Mouse (Mus musculus): ENCODE results near the gene Mzf1. TPM values are rescaled to one million over a fixed set of nuclear protein-coding genes. Genes with fewer than 3 reads are reported as not detected.
A peak's percentile ranks its signal among the peaks of the same experiment; 100 is the strongest.

Mzf1 gene
- total and polyA plus RNA-seq, 3 experiments, result 0.07 to 0.22 TPM; not detected in 1

DNA sequence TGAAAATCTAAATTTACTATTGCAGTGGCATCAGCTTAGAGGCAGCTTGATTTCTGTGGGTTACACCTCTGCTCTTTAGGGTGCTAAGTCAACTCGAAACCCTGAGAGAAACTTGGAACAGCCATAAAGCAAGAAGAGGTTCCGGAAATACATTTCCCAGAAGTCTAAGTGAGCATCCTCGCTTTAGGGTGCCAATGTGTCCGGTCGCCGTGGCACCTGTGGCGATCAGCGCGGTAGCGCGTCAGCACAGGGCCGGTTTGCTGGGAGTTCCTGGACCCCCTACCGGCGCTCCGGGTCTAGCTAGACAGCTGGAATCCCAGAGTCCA, 640 bp downstream of the Mzf1 start:
- Histone ChIP-seq H3K36me3 (replicated peaks) (no peaks in the 10 kb centered on the region), H3K4me3 (ENCODE audit: low read depth, low read length) (peak overlapping the region; percentile 75), H3K9me3 (replicated peaks) (no peaks in the 10 kb centered on the region), H3K4me1 (ENCODE audit: insufficient read depth, low read depth, low read length) (peaks cover 12% of the 10 kb centered on the region), H3K27me3 (ENCODE audit: insufficient read depth, low read length) (peaks cover 21% of the 10 kb centered on the region)
- ATAC-seq (ENCODE audit: extremely low read depth, insufficient number of reproducible peaks, low FRiP score, poor library complexity, severe bottlenecking) (no peak), DNase-seq (ENCODE audit: low spot score) (no peak)
- no peak for TF ChIP-seq TAL1 (conservative IDR thresholded peaks at IDR 0.05; ENCODE audit: low read depth, low read length)
- no peak for TF ChIP-seq CTCF (IDR thresholded peaks at IDR 0.05; ENCODE audit: low read depth, low read length)
- no peak for TF ChIP-seq GATA1 (IDR thresholded peaks at IDR 0.05; ENCODE audit: borderline replicate concordance, low read length)
- TF ChIP-seq GATA2 (IDR thresholded peaks at IDR 0.05; ENCODE audit: borderline replicate concordance, low read depth, low read length), result no peak
- TF ChIP-seq POLR2AphosphoS5 (IDR thresholded peaks at IDR 0.05; ENCODE audit: insufficient replicate concordance, low read depth, low read length), result no peak

GRCm38 (mm10) chr7:13053501-13053900, 1.1 kb downstream of the Mzf1 start:
- peaks cover 12% of the 10 kb centered on the region for H3K4me1 ChIP-seq (ENCODE audit: insufficient read depth, low read depth, low read length)
- TF ChIP-seq TAL1 (conservative IDR thresholded peaks at IDR 0.05; ENCODE audit: low read depth, low read length), result no peak
- TF ChIP-seq POLR2AphosphoS5 (IDR thresholded peaks at IDR 0.05; ENCODE audit: insufficient replicate concordance, low read depth, low read length), result no peak
- TF ChIP-seq GATA2 (IDR thresholded peaks at IDR 0.05; ENCODE audit: borderline replicate concordance, low read depth, low read length), result no peak
- TF ChIP-seq GATA1 (IDR thresholded peaks at IDR 0.05; ENCODE audit: borderline replicate concordance, low read length), result no peak
- no peak for TF ChIP-seq CTCF (IDR thresholded peaks at IDR 0.05; ENCODE audit: low read depth, low read length)
- no peak for DNase-seq (ENCODE audit: low spot score)
- H3K36me3 ChIP-seq (replicated peaks), result no peaks in the 10 kb centered on the region
- no peaks in the 10 kb centered on the region for H3K9me3 ChIP-seq (replicated peaks)
- ATAC-seq (ENCODE audit: extremely low read depth, insufficient number of reproducible peaks, low FRiP score, poor library complexity, severe bottlenecking), result no peak
- H3K27me3 ChIP-seq (ENCODE audit: insufficient read depth, low read length), result peaks cover 25% of the 10 kb centered on the region
- H3K4me3 ChIP-seq (ENCODE audit: low read depth, low read length), result no peak overlapping the region

GRCm38 (mm10) chr7:13053001-13053400, 1.6 kb downstream of the Mzf1 start:
- Histone ChIP-seq H3K4me3 (ENCODE audit: low read depth, low read length) (no peak overlapping the region), H3K9me3 (replicated peaks) (no peaks in the 10 kb centered on the region), H3K4me1 (ENCODE audit: insufficient read depth, low read depth, low read length) (peaks cover 12% of the 10 kb centered on the region), H3K36me3 (replicated peaks) (no peaks in the 10 kb centered on the region), H3K27me3 (ENCODE audit: insufficient read depth, low read length) (peaks cover 25% of the 10 kb centered on the region)
- DNase-seq (ENCODE audit: low spot score), result no peak
- no peak for TF ChIP-seq GATA1 (IDR thresholded peaks at IDR 0.05; ENCODE audit: borderline replicate concordance, low read length)
- TF ChIP-seq CTCF (IDR thresholded peaks at IDR 0.05; ENCODE audit: low read depth, low read length), result no peak
- no peak for TF ChIP-seq POLR2AphosphoS5 (IDR thresholded peaks at IDR 0.05; ENCODE audit: insufficient replicate concordance, low read depth, low read length)
- TF ChIP-seq TAL1 (conservative IDR thresholded peaks at IDR 0.05; ENCODE audit: low read depth, low read length), result no peak
- no peak for TF ChIP-seq GATA2 (IDR thresholded peaks at IDR 0.05; ENCODE audit: borderline replicate concordance, low read depth, low read length)
- no peak for ATAC-seq (ENCODE audit: extremely low read depth, insufficient number of reproducible peaks, low FRiP score, poor library complexity, severe bottlenecking)

- no peak overlapping the region for H3K4me3 ChIP-seq (ENCODE audit: low read depth, low read length)
- TF ChIP-seq GATA2 (IDR thresholded peaks at IDR 0.05; ENCODE audit: borderline replicate concordance, low read depth, low read length) (no peak), TAL1 (conservative IDR thresholded peaks at IDR 0.05; ENCODE audit: low read depth, low read length) (no peak), CTCF (IDR thresholded peaks at IDR 0.05; ENCODE audit: low read depth, low read length) (peak; percentile 20; the same call in 1 of the 2 replicates), GATA1 (IDR thresholded peaks at IDR 0.05; ENCODE audit: borderline replicate concordance, low read length) (no peak), POLR2AphosphoS5 (IDR thresholded peaks at IDR 0.05; ENCODE audit: insufficient replicate concordance, low read depth, low read length) (no peak)
- peak; percentile 68 for DNase-seq (ENCODE audit: low spot score)
- peaks cover 24% of the 10 kb centered on the region for H3K27me3 ChIP-seq (ENCODE audit: insufficient read depth, low read length)
- H3K36me3 ChIP-seq (replicated peaks), result peaks cover 16% of the 10 kb centered on the region
- peak; percentile 86 for ATAC-seq (ENCODE audit: extremely low read depth, insufficient number of reproducible peaks, low FRiP score, poor library complexity, severe bottlenecking)
- peaks cover 7% of the 10 kb centered on the region; the same call in 1 of the 2 replicates for H3K4me1 ChIP-seq (ENCODE audit: insufficient read depth, low read depth, low read length)
- H3K9me3 ChIP-seq (replicated peaks), result peaks cover 18% of the 10 kb centered on the region
Observed at GRCm38 (mm10) chr7:13046084-13046483, 8.5 kb downstream of the Mzf1 start.

DNA sequence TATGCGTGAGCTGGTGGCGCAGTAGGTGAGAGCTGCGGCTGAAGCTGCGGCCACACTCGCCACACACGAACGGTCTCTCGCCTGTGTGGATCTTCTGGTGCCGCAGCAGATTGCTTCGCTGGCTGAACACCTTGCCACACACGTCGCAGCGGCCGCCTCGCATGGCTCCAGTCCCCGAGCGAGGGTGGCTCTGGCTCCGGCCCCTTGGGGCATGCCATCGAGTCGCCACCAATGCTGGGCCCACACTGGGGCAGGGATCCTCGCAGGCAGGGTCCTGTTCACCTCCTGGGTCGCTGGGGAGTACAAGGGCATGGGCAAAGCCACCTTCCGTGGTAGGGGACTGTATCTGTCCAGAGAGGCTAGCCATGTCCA, 10.3 kb downstream of the Mzf1 start:
- peaks cover 24% of the 10 kb centered on the region for H3K36me3 ChIP-seq (replicated peaks)
- DNase-seq (ENCODE audit: low spot score), result no peak
- H3K4me1 ChIP-seq (ENCODE audit: insufficient read depth, low read depth, low read length), result peaks cover 23% of the 10 kb centered on the region
- no peak for TF ChIP-seq TAL1 (conservative IDR thresholded peaks at IDR 0.05; ENCODE audit: low read depth, low read length)
- TF ChIP-seq POLR2AphosphoS5 (IDR thresholded peaks at IDR 0.05; ENCODE audit: insufficient replicate concordance, low read depth, low read length), result no peak
- TF ChIP-seq GATA2 (IDR thresholded peaks at IDR 0.05; ENCODE audit: borderline replicate concordance, low read depth, low read length), result no peak
- no peak for TF ChIP-seq GATA1 (IDR thresholded peaks at IDR 0.05; ENCODE audit: borderline replicate concordance, low read length)
- TF ChIP-seq CTCF (IDR thresholded peaks at IDR 0.05; ENCODE audit: low read depth, low read length), result no peak
- no peak for ATAC-seq (ENCODE audit: extremely low read depth, insufficient number of reproducible peaks, low FRiP score, poor library complexity, severe bottlenecking)
- peak overlapping the region; percentile 21 for H3K4me3 ChIP-seq (ENCODE audit: low read depth, low read length)
- H3K9me3 ChIP-seq (replicated peaks), result peaks cover 18% of the 10 kb centered on the region
- H3K27me3 ChIP-seq (ENCODE audit: insufficient read depth, low read length), result peaks cover 21% of the 10 kb centered on the region

DNA sequence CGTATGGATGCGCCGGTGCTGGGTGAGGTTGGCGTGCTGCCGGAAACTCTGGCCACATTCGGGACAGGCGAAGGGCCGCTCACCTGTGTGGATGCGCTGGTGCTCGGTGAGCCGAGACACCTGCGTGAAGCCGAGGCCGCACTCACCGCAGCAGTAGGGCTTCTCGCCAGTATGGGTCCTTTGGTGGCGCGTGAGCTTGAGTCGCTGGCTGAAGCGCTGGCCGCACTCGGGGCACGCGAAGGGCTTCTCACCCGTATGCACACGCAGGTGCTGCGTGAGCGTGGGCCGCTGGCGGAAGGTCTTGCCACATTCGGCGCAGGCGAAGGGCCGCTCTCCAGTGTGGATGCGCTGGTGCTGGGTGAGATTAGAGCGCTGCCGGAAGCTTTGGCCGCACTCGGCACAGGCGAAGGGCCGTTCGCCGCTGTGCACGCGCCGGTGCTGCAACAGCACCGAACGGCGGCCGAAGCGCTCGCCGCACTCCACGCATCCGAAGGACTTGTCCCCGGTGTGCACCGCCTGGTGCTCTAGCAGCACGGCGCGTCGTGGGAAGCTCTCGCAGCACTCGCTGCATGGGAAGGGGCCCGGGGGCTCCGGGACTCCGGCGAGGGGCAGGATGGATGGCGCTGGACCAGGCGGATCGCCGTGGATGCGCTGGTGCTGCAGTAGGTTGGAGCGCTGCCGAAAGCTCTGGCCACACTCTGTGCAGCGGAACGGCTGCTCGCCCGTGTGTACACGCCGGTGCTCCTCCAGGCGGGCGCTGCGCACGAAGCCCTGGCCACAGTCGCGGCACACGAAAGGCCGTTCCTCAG, 10.9 kb downstream of the Mzf1 start:
- H3K36me3 ChIP-seq (replicated peaks), result peaks cover 24% of the 10 kb centered on the region
- ATAC-seq (ENCODE audit: extremely low read depth, insufficient number of reproducible peaks, low FRiP score, poor library complexity, severe bottlenecking), result no peak
- no peak for DNase-seq (ENCODE audit: low spot score)
- H3K9me3 ChIP-seq (replicated peaks), result peaks cover 18% of the 10 kb centered on the region
- peak overlapping the region; percentile 35; the same call in 1 of the 2 replicates for H3K4me3 ChIP-seq (ENCODE audit: low read depth, low read length)
- peaks cover 15% of the 10 kb centered on the region; the same call in 1 of the 2 replicates for H3K27me3 ChIP-seq (ENCODE audit: insufficient read depth, low read length)
- no peak for TF ChIP-seq GATA2 (IDR thresholded peaks at IDR 0.05; ENCODE audit: borderline replicate concordance, low read depth, low read length)
- no peak for TF ChIP-seq CTCF (IDR thresholded peaks at IDR 0.05; ENCODE audit: low read depth, low read length)
- no peak for TF ChIP-seq TAL1 (conservative IDR thresholded peaks at IDR 0.05; ENCODE audit: low read depth, low read length)
- TF ChIP-seq GATA1 (IDR thresholded peaks at IDR 0.05; ENCODE audit: borderline replicate concordance, low read length), result no peak
- no peak for TF ChIP-seq POLR2AphosphoS5 (IDR thresholded peaks at IDR 0.05; ENCODE audit: insufficient replicate concordance, low read depth, low read length)
- peaks cover 29% of the 10 kb centered on the region for H3K4me1 ChIP-seq (ENCODE audit: insufficient read depth, low read depth, low read length)
